Mouse (Mus musculus): Measurements from ENCODE around the gene Tmem131. TPM values are rescaled to one million over a fixed set of nuclear protein-coding genes. Genes with fewer than 3 reads are reported as not detected.

Gene Tmem131
- polyA plus RNA-seq, 1 experiment from 2014 or later = 15.6 TPM

DNA sequence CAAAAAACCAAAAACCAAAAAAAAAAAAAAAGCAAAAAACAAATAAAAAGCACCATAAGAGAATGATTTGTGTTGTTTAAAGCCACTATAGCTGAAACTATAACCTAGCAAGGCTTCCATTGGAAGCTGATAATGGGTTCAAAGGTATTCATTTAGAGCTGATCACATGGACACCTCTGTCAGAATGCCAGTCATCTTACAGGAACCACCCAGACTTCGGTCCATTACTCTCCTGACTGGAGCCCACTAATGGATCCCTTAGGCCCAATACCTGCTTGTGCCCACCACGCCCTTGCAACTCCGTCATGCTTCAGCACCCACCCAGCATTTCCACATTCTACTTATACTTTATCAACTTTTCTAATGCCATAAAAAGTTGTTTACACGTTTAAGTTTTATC is 17.2 kb downstream of the Tmem131 start:
- Histone ChIP-seq H3K4me1 (replicated peaks) (no peaks in the 10 kb centered on the region), H3K4me2 (no peak overlapping the region), H3K9ac (replicated peaks) (no peak overlapping the region), H3K4me3 (replicated peaks) (no peak overlapping the region), H3K27me3 (no peaks in the 10 kb centered on the region), H3K36me3 (no peaks in the 10 kb centered on the region), H3K9me3 (no peaks in the 10 kb centered on the region), H3K27ac (no peak overlapping the region)
- 89% methylated on average over 4 of the region's 4 CpGs for WGBS
- ATAC-seq (ENCODE audit: insufficient number of reproducible peaks, insufficient read depth, low FRiP score, low TSS enrichment, low read depth) = no peak

DNA sequence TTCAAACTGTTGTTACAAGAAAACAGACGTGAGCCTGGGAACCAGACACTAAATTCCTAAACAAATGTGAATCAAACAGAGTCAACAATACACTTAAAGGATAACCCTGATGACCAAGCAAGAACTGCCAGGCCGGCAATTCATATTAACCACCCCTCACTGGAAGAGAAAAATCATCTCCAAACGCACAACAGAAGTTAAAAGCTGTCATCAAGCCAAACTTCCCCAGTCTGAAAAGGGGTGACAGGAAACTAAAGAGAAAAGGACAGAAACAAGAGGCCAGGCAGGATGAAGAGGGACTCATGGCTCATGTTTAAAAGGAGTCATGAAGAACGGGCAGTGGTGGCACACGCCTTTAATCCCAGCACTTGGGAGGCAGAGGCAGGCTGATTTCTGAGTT is 17.7 kb downstream of the Tmem131 start:
- H3K4me2 ChIP-seq = no peak overlapping the region
- no peaks in the 10 kb centered on the region for H3K27me3 ChIP-seq
- no peak overlapping the region for H3K27ac ChIP-seq
- ATAC-seq (ENCODE audit: insufficient number of reproducible peaks, insufficient read depth, low FRiP score, low TSS enrichment, low read depth) = no peak
- H3K9me3 ChIP-seq = no peaks in the 10 kb centered on the region
- 69% methylated on average over 5 of the region's 5 CpGs for WGBS
- H3K4me1 ChIP-seq (replicated peaks) = peaks cover 3% of the 10 kb centered on the region; the same call in 1 of the 2 replicates
- no peaks in the 10 kb centered on the region for H3K36me3 ChIP-seq
- H3K4me3 ChIP-seq (replicated peaks) = no peak overlapping the region
- no peak overlapping the region for H3K9ac ChIP-seq (replicated peaks)

DNA sequence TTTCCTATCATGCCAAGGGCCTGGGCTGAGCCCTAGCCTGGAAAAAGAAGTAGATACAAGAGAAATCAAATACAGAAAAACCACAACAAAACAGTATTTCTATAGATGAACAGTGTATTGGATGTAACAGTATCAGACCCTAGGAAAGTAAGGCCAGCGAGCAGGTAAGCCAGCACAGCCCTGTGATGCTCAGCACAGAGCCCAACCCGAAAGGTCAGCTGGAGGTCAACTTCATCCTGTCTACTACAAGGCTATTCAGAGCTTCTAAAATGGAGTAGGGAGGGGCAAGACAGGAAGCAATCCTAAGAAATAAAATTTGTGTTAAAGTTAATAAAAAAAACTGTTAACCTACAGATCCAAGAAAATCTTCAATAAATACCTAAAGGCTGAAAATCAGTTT is 18.6 kb downstream of the Tmem131 start:
- Histone ChIP-seq H3K4me1 (replicated peaks) (peaks cover 11% of the 10 kb centered on the region), H3K36me3 (no peaks in the 10 kb centered on the region), H3K4me2 (no peak overlapping the region), H3K9ac (replicated peaks) (no peak overlapping the region), H3K9me3 (no peaks in the 10 kb centered on the region), H3K27ac (no peak overlapping the region), H3K27me3 (no peaks in the 10 kb centered on the region), H3K4me3 (replicated peaks) (no peak overlapping the region)
- WGBS = 72% methylated on average over 2 of the region's 2 CpGs
- ATAC-seq (ENCODE audit: insufficient number of reproducible peaks, insufficient read depth, low FRiP score, low TSS enrichment, low read depth) = no peak

DNA sequence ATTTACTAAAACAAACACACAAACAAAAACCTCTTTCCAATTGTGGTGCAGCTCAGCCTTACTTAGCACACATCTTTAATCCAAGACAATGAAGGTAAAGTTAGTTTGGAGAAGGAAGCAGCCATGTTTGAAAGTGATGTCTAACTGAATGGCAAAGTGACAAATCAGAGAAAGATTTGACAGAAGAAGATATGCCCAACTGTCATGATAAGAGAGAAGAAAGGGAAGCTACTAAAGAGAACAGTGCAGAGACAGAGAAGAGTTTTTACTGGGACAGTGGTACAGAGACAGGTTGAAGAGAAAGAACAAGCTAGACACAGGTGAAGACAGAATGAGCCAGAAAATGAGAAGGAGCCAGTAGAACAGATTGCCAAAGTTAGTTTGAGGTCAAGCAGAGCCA is 19.6 kb downstream of the Tmem131 start:
- H3K36me3 ChIP-seq = no peaks in the 10 kb centered on the region
- H3K9me3 ChIP-seq = no peaks in the 10 kb centered on the region
- no peak overlapping the region for H3K4me3 ChIP-seq (replicated peaks)
- H3K27ac ChIP-seq = no peak overlapping the region
- H3K27me3 ChIP-seq = no peaks in the 10 kb centered on the region
- no peak overlapping the region for H3K9ac ChIP-seq (replicated peaks)
- H3K4me2 ChIP-seq = no peak overlapping the region
- no peak for ATAC-seq (ENCODE audit: insufficient number of reproducible peaks, insufficient read depth, low FRiP score, low TSS enrichment, low read depth)
- H3K4me1 ChIP-seq (replicated peaks) = peaks cover 14% of the 10 kb centered on the region

DNA sequence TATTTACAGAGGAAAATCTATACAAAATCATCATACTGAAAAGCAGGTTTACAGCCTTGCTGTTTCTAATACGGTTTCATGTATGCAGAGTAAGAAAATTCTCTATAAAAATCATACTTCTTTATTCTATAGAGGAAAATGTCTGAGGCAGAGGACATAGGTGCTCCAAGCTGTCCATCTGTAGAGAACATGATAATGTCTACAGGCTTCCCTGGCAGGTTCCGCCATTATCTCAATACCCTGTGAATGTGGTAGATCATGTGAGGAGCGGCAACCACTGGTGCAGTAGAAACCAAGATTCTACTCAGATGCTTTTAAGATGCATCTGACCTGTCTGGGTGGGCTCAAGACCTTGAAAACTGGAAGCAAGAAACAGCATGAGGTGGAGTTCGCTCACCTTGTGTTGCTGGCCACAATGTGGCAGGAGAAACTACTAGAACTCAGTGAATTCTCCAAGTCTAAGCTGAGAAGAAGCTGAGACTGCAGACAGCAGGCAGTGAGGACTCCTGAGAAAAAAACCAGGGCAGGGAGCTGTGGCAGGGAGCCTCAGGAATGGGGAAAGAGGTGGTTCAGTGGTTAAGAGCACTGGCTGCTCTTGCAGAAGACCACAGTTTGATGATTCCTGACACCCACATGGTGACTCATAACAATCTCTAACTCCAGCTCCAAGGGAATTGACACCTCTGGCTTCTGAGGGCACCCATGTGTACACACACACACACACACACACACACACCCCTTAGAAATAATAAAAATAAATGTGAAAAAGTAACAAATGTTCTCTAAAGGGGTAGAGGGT is 20.6 kb downstream of the Tmem131 start:
- no peak overlapping the region for H3K4me2 ChIP-seq
- ATAC-seq (ENCODE audit: insufficient number of reproducible peaks, insufficient read depth, low FRiP score, low TSS enrichment, low read depth) = no peak
- peaks cover 14% of the 10 kb centered on the region for H3K4me1 ChIP-seq (replicated peaks)
- no peak overlapping the region for H3K27ac ChIP-seq
- no peaks in the 10 kb centered on the region for H3K27me3 ChIP-seq
- 94% methylated on average over 4 of the region's 4 CpGs for WGBS
- H3K36me3 ChIP-seq = no peaks in the 10 kb centered on the region
- H3K9ac ChIP-seq (replicated peaks) = no peak overlapping the region
- no peak overlapping the region for H3K4me3 ChIP-seq (replicated peaks)
- H3K9me3 ChIP-seq = no peaks in the 10 kb centered on the region

DNA sequence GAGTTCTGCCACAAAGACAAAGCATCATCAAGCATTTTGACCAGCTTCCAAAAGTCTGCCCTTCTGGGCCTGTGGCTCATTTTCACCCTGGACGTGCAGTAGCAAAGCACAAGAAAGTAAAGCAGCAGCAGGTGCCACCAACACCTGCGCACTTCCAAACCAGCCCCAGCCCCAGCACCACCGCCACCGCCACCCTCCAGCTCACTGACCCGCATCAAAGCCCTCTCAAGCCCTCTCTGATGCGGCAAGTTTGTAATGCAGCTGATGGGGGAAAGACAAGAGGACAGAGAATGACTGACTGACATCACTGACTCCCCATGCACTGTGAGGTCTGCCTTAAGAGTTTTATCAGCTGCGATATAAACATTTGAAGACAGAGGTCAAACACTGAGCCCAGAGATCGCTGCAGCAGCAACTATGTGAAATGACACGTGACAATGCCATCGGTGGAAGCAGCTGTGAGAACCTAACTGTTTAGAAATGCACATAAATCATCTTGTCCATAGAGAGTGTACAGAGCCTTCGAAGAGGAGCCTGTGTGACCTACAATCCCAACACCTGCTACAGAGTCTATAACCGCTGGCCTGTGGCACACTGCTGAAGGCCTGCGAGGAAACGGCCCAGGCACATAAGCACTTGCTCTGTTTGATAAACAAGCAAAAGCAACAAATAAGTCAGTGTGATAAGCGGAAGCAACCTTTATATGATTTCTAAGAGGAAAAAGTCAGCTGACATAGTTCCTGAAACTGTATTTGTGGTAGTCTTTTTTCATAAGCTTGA is 21.7 kb downstream of the Tmem131 start:
- Histone ChIP-seq H3K4me2 (no peak overlapping the region), H3K9ac (replicated peaks) (no peak overlapping the region), H3K9me3 (no peaks in the 10 kb centered on the region), H3K4me3 (replicated peaks) (no peak overlapping the region), H3K4me1 (replicated peaks) (peaks cover 14% of the 10 kb centered on the region), H3K27ac (0 out of 2 replicates have a peak overlapping the region, but pooled peaks have one; percentile 9), H3K27me3 (no peaks in the 10 kb centered on the region), H3K36me3 (no peaks in the 10 kb centered on the region)
- 75% methylated on average over 15 of the region's 15 CpGs for WGBS
- ATAC-seq (ENCODE audit: insufficient number of reproducible peaks, insufficient read depth, low FRiP score, low TSS enrichment, low read depth) = no peak

DNA sequence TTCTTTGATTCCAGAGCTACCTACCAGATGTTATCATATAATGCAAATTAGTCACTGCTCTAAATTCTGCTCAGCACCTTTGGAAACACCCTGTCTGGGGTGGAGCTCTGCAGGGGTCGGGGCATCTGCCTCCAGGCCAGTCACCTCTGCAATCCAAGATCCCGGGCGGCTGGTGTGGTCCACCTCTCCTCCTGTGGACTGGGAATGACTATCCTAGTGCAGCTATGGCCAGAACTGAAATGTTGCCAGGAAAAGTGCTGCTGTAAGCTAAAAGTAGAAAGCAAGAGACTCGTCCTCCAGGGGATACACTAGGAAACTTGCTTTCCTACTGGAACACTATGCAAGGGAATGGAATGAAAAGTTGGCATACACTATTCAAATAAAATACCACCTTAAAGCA is 22.7 kb downstream of the Tmem131 start:
- Histone ChIP-seq H3K4me3 (replicated peaks) (no peak overlapping the region), H3K27me3 (no peaks in the 10 kb centered on the region), H3K27ac (no peak overlapping the region), H3K36me3 (no peaks in the 10 kb centered on the region), H3K9me3 (no peaks in the 10 kb centered on the region), H3K4me2 (no peak overlapping the region), H3K4me1 (replicated peaks) (peaks cover 14% of the 10 kb centered on the region), H3K9ac (replicated peaks) (no peak overlapping the region)
- WGBS = 61% methylated on average over 4 of the region's 4 CpGs
- ATAC-seq (ENCODE audit: insufficient number of reproducible peaks, insufficient read depth, low FRiP score, low TSS enrichment, low read depth) = no peak

DNA sequence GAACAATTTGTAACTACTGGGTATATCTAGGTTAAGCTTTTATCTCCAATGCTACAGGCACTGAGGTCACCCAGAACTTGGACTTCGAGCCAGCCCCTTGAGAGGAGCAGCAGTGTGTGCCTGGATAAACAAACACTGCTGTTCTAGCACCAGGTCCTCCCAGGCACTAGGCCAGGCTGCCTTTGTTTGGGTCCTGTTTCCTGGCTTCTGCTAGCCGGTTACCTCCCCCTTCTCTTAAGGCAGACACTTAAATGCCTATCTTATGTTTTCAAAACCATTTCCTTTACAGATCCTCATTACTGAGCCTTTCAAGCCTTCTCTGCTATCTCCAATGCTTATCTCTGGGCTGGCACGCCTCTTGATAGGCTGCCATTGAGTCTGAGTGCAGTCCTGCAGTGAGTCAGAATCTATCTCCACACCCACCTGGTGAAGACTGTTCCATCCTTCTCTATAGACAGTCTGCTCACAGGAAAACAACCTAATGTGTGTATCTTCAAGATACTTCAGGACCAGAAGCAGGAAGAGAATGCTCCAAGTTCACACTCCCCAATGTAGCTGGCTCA is 23.2 kb downstream of the Tmem131 start:
- Histone ChIP-seq H3K4me3 (replicated peaks) (no peak overlapping the region), H3K27me3 (no peaks in the 10 kb centered on the region), H3K36me3 (no peaks in the 10 kb centered on the region), H3K4me2 (no peak overlapping the region), H3K9me3 (no peaks in the 10 kb centered on the region), H3K9ac (replicated peaks) (no peak overlapping the region), H3K4me1 (replicated peaks) (peaks cover 14% of the 10 kb centered on the region), H3K27ac (0 out of 2 replicates have a peak overlapping the region, but pooled peaks have one; percentile 17)
- 51% methylated on average over 3 of the region's 3 CpGs for whole genome bisulfite sequencing
- no peak for ATAC-seq (ENCODE audit: insufficient number of reproducible peaks, insufficient read depth, low FRiP score, low TSS enrichment, low read depth)

DNA sequence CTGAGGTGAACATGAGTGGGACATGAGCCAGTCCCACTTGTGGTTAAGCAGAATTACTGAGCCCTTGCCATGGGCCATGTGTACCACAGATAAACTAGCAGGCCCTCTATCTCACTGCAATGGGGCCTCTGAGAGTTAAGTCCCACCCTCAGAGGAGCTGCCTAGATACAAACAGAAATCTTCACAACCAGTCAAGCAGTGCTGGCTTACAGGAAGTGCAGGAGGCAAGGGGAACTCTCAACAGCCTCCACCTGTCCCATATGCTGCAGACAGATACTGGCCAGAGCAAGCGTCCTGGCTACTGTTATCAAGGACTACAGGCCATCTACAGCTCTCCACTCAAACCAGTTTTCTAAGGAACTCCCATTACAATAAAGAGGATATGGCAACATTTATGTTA is 23.7 kb downstream of the Tmem131 start:
- H3K27ac ChIP-seq = no peak overlapping the region
- H3K4me2 ChIP-seq = no peak overlapping the region
- WGBS = 50% methylated on average over 1 of the region's 1 CpGs
- H3K27me3 ChIP-seq = no peaks in the 10 kb centered on the region
- no peak for ATAC-seq (ENCODE audit: insufficient number of reproducible peaks, insufficient read depth, low FRiP score, low TSS enrichment, low read depth)
- no peak overlapping the region for H3K4me3 ChIP-seq (replicated peaks)
- peaks cover 14% of the 10 kb centered on the region for H3K4me1 ChIP-seq (replicated peaks)
- H3K36me3 ChIP-seq = no peaks in the 10 kb centered on the region
- H3K9ac ChIP-seq (replicated peaks) = no peak overlapping the region
- H3K9me3 ChIP-seq = no peaks in the 10 kb centered on the region

DNA sequence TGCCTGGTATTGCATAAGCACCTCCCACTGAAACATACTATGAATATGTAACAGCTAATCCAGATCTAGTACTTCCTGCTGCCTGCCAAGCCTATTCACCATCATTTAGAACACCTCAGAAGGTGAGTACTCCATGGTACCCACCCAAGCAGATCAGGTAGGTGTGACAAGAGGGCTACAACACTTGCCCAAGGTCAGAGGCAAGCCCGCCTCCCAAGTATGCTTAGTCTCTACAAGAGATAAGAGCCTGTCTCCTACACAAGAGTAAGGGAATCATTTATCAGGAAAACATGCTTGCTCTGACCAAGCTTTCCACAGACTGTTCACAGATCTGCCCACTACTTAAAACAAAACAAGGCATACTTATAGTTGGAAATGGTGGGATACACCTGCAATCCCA is 26.0 kb downstream of the Tmem131 start:
- Histone ChIP-seq H3K36me3 (no peaks in the 10 kb centered on the region), H3K9me3 (no peaks in the 10 kb centered on the region), H3K9ac (replicated peaks) (no peak overlapping the region), H3K4me1 (replicated peaks) (peaks cover 14% of the 10 kb centered on the region), H3K27ac (no peak overlapping the region), H3K27me3 (no peaks in the 10 kb centered on the region), H3K4me3 (replicated peaks) (no peak overlapping the region), H3K4me2 (no peak overlapping the region)
- 88% methylated on average over 1 of the region's 1 CpGs for WGBS
- ATAC-seq (ENCODE audit: insufficient number of reproducible peaks, insufficient read depth, low FRiP score, low TSS enrichment, low read depth) = no peak

DNA sequence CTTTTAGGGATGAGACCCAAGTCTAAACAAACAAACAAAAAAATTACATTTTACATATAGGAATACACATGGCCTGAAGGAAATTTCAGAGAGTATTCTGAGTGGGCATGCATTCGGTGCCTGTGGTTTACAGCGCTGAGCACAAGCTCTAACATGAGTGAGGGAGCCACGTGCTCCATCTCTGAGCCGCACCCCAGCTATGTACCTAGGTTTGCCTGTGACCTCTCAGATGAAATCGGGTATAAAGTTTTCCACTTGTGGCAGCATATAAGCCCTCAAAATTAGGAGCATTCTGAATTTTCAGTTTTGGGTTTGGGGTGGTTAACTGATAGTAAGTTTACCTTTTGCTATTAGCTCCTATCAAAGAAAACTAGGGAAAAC is 28.3 kb downstream of the Tmem131 start:
- H3K4me1 ChIP-seq (replicated peaks) = peaks cover 6% of the 10 kb centered on the region
- H3K36me3 ChIP-seq = no peaks in the 10 kb centered on the region
- 93% methylated on average over 5 of the region's 5 CpGs for WGBS
- no peak overlapping the region for H3K4me3 ChIP-seq (replicated peaks)
- no peak overlapping the region for H3K4me2 ChIP-seq
- no peak for ATAC-seq (ENCODE audit: insufficient number of reproducible peaks, insufficient read depth, low FRiP score, low TSS enrichment, low read depth)
- no peak overlapping the region for H3K9ac ChIP-seq (replicated peaks)
- H3K27ac ChIP-seq = no peak overlapping the region
- H3K9me3 ChIP-seq = no peaks in the 10 kb centered on the region
- no peaks in the 10 kb centered on the region for H3K27me3 ChIP-seq
